Mouse (Mus musculus): Measurements from ENCODE around the gene Tenm4.
A peak's percentile ranks its signal among the peaks of the same experiment; 100 is the strongest.

Tenm4 gene

GRCm38 (mm10) chr7:96870473-96870872 is 699.4 kb downstream of the Tenm4 start:
- no peak for DNase-seq

- DNase-seq = no peak
Observed at GRCm38 (mm10) chr7:96871031-96871430, 700.0 kb downstream of the Tenm4 start.

GRCm38 (mm10) chr7:96878511-96879276 is 707.6 kb downstream of the Tenm4 start:
- DNase-seq = no peak

- no peak for DNase-seq
Observed at GRCm38 (mm10) chr7:96879593-96879992, 708.5 kb downstream of the Tenm4 start.

GRCm38 (mm10) chr7:96880221-96880944 is 709.3 kb downstream of the Tenm4 start:
- DNase-seq = no peak

- no peak for DNase-seq
Observed at GRCm38 (mm10) chr7:96883297-96883696, 712.3 kb downstream of the Tenm4 start.

- DNase-seq = no peak
Observed at GRCm38 (mm10) chr7:96887088-96887654, 716.1 kb downstream of the Tenm4 start.

- peak; percentile 6 to 8 for DNase-seq
Observed at GRCm38 (mm10) chr7:96889061-96890034, 718.3 kb downstream of the Tenm4 start.

GRCm38 (mm10) chr7:96890035-96890621 is 719.1 kb downstream of the Tenm4 start:
- DNase-seq = no peak

- DNase-seq = no peak
Observed at GRCm38 (mm10) chr7:96890987-96891386, 719.9 kb downstream of the Tenm4 start.

- no peak for DNase-seq
Observed at GRCm38 (mm10) chr7:96899036-96899569, 728.1 kb downstream of the Tenm4 start.

- no peak for DNase-seq
Observed at GRCm38 (mm10) chr7:96902183-96902582, 731.1 kb downstream of the Tenm4 start.

GRCm38 (mm10) chr7:96903088-96903985 is 732.3 kb downstream of the Tenm4 start:
- no peak for DNase-seq

GRCm38 (mm10) chr7:96904442-96904841 is 733.4 kb downstream of the Tenm4 start:
- DNase-seq = no peak

- DNase-seq = no peak
Observed at GRCm38 (mm10) chr7:96904936-96905335, 733.9 kb downstream of the Tenm4 start.

- no peak for DNase-seq
Observed at GRCm38 (mm10) chr7:96905422-96905821, 734.4 kb downstream of the Tenm4 start.

GRCm38 (mm10) chr7:96906216-96906615 is 735.2 kb downstream of the Tenm4 start:
- DNase-seq = no peak

GRCm38 (mm10) chr7:96907971-96908680 is 737.1 kb downstream of the Tenm4 start:
- no peak for DNase-seq

- DNase-seq = peak in 1 of 2 experiments; percentile 29
Observed at GRCm38 (mm10) chr7:96909856-96910255, 738.8 kb downstream of the Tenm4 start.

- DNase-seq = no peak
Observed at GRCm38 (mm10) chr7:96910310-96910960, 739.4 kb downstream of the Tenm4 start.

Data from kidney, adult 8-10 months (tissue).